Mouse (Mus musculus): ENCODE measurements around the gene Taar4.

DNA sequence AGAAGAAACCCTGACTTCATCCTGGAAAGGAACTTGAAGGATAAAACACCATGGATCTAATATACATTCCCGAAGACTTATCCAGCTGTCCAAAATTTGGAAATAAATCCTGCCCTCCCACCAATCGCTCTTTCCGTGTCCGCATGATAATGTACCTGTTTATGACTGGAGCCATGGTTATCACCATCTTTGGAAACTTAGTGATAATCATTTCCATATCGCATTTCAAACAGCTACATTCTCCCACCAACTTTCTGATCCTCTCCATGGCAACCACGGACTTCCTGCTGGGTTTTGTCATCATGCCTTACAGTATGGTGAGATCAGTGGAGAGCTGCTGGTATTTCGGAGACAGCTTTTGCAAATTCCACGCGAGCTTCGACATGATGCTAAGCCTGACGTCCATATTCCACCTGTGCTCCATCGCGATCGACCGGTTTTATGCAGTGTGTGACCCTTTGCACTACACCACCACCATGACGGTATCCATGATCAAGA is 10.7 kb upstream of the Taar4 start, which contains the start of gene Taar3:
- TF ChIP-seq CTCF (IDR thresholded peaks at IDR 0.05 in 2 of 3, conservative IDR thresholded peaks at IDR 0.05 in 1 of 3; ENCODE audit: control insufficient read depth in 1 of 3, insufficient read depth in 1 of 3, low read depth in 2 of 3, low read length in 3 of 3, poor library complexity in 1 of 3, severe bottlenecking in 1 of 3) (no peak), JUND (IDR thresholded peaks at IDR 0.05; ENCODE audit: low read depth, low read length) (no peak), GATA1 (IDR thresholded peaks at IDR 0.05; ENCODE audit: low read depth, low read length) (no peak), RCOR1 (IDR thresholded peaks at IDR 0.05; ENCODE audit: low read depth, low read length) (no peak), MYC (IDR thresholded peaks at IDR 0.05; ENCODE audit: low read depth, low read length) (no peak), NRF1 (IDR thresholded peaks at IDR 0.05; ENCODE audit: insufficient read depth, low read depth, low read length, poor library complexity, severe bottlenecking) (no peak), ETS1 (IDR thresholded peaks at IDR 0.05; ENCODE audit: low read depth, low read length) (no peak), TAL1 (IDR thresholded peaks at IDR 0.05; ENCODE audit: low read length) (no peak), USF1 (IDR thresholded peaks at IDR 0.05; ENCODE audit: low read depth, low read length) (no peak), RAD21 (IDR thresholded peaks at IDR 0.05; ENCODE audit: low read depth, low read length) (no peak), POLR2A (IDR thresholded peaks at IDR 0.05; ENCODE audit: control insufficient read depth in 1 of 2, insufficient read depth in 1 of 2, low read depth in 1 of 2, low read length in 2 of 2, poor library complexity in 1 of 2) (no peak), NELFE (IDR thresholded peaks at IDR 0.05; ENCODE audit: low read depth, low read length) (no peak)
